Mouse (Mus musculus): ENCODE results near the gene Dpf1.

DNA sequence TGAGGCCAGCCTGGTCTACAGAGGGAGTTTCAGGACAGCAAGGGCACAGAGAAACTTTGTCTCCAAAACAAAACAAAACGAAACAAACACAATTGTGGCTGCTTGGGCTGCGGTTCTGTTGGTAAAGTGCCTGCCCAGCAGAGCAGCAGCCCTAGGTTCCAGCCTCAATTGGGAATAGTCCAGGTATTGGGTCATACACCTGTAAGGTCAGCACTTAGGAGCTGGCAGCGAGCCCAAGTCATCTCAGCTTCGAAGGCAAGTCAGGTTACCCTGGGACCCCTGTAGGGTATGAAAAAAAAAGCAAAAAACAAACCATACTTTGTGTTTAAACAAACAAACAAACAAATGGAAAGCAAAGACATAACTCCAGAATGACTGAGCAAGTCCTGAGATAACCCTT lies 47.9 kb upstream of the Dpf1 start:
- TF ChIP-seq CTCF (IDR thresholded peaks at IDR 0.05; ENCODE audit: low read depth) (no peak), EP300 (optimal IDR thresholded peaks at IDR 0.05) (no peak)
